Mouse (Mus musculus): ENCODE results near the gene Rhox4c. TPM values are rescaled to one million over a fixed set of nuclear protein-coding genes. Genes with fewer than 3 reads are reported as not detected.

Rhox4c gene
- polyA plus RNA-seq (2014; fragmentation: Illumina TruSeq; extraction: RNeasy Lipid Tissue Mini Kit (QIAGEN cat#74804); ENCODE audit: low read depth, low replicate concordance): not detected

GRCm38 (mm10) chrX:37480037-37480436 is at the start of gene Rhox4c:
Gene Rhox4c (plus strand): TSS chrX:37480337.

GRCm38 (mm10) chrX:37432194-37432593 is 47.9 kb upstream of the Rhox4c start, which contains the start of gene Rhox4b:
Gene Rhox4b (plus strand): TSS chrX:37432494.

GRCm38 (mm10) chrX:37453380-37453779 is 26.8 kb upstream of the Rhox4c start, which contains the start of gene Rhox2c:
Gene Rhox2c (plus strand): TSS chrX:37453680.

GRCm38 (mm10) chrX:37458285-37458684 is 21.9 kb upstream of the Rhox4c start, which contains the start of gene Rhox3c:
Gene Rhox3c (plus strand): TSS chrX:37458585.

GRCm38 (mm10) chrX:37514059-37514458 is 33.9 kb downstream of the Rhox4c start, which contains the start of gene Rhox4d:
Gene Rhox4d (plus strand): TSS chrX:37514359.

GRCm38 (mm10) chrX:37530152-37530551 is 50.0 kb downstream of the Rhox4c start, which contains the start of gene Rhox2e:
Gene Rhox2e (plus strand): TSS chrX:37530452.

Other genes starting within 250 kb of the Rhox4c start
- not detected for gene Rhox2a, start 235.4 kb upstream of the Rhox4c start, polyA plus RNA-seq (2014; fragmentation: Illumina TruSeq; extraction: RNeasy Lipid Tissue Mini Kit (QIAGEN cat#74804); ENCODE audit: low read depth, low replicate concordance)
- gene Rhox3a, start 230.4 kb upstream of the Rhox4c start, polyA plus RNA-seq (2014; fragmentation: Illumina TruSeq; extraction: RNeasy Lipid Tissue Mini Kit (QIAGEN cat#74804); ENCODE audit: low read depth, low replicate concordance): not detected
- gene Rhox4a, start 215.0 kb upstream of the Rhox4c start, polyA plus RNA-seq (2014; fragmentation: Illumina TruSeq; extraction: RNeasy Lipid Tissue Mini Kit (QIAGEN cat#74804); ENCODE audit: low read depth, low replicate concordance): not detected
- gene Rhox3a2, start 100.3 kb upstream of the Rhox4c start, polyA plus RNA-seq (2014; fragmentation: Illumina TruSeq; extraction: RNeasy Lipid Tissue Mini Kit (QIAGEN cat#74804); ENCODE audit: low read depth, low replicate concordance): not detected
- not detected for gene Rhox4a2, start 89.5 kb upstream of the Rhox4c start, polyA plus RNA-seq (2014; fragmentation: Illumina TruSeq; extraction: RNeasy Lipid Tissue Mini Kit (QIAGEN cat#74804); ENCODE audit: low read depth, low replicate concordance)
- not detected for gene Rhox2b, start 68.3 kb upstream of the Rhox4c start, polyA plus RNA-seq (2014; fragmentation: Illumina TruSeq; extraction: RNeasy Lipid Tissue Mini Kit (QIAGEN cat#74804); ENCODE audit: low read depth, low replicate concordance)
- not detected for gene Rhox4b, start 47.8 kb upstream of the Rhox4c start, polyA plus RNA-seq (2014; fragmentation: Illumina TruSeq; extraction: RNeasy Lipid Tissue Mini Kit (QIAGEN cat#74804); ENCODE audit: low read depth, low replicate concordance)
- gene Rhox2c, start 26.7 kb upstream of the Rhox4c start, polyA plus RNA-seq (2014; fragmentation: Illumina TruSeq; extraction: RNeasy Lipid Tissue Mini Kit (QIAGEN cat#74804); ENCODE audit: low read depth, low replicate concordance): not detected
- not detected for gene Rhox3c, start 21.8 kb upstream of the Rhox4c start, polyA plus RNA-seq (2014; fragmentation: Illumina TruSeq; extraction: RNeasy Lipid Tissue Mini Kit (QIAGEN cat#74804); ENCODE audit: low read depth, low replicate concordance)
- gene Rhox2d, start 13.1 kb downstream of the Rhox4c start, polyA plus RNA-seq (2014; fragmentation: Illumina TruSeq; extraction: RNeasy Lipid Tissue Mini Kit (QIAGEN cat#74804); ENCODE audit: low read depth, low replicate concordance): not detected
- not detected for gene Rhox4d, start 34.0 kb downstream of the Rhox4c start, polyA plus RNA-seq (2014; fragmentation: Illumina TruSeq; extraction: RNeasy Lipid Tissue Mini Kit (QIAGEN cat#74804); ENCODE audit: low read depth, low replicate concordance)
- gene Rhox2e, start 50.1 kb downstream of the Rhox4c start, polyA plus RNA-seq (2014; fragmentation: Illumina TruSeq; extraction: RNeasy Lipid Tissue Mini Kit (QIAGEN cat#74804); ENCODE audit: low read depth, low replicate concordance): not detected
- not detected for gene Rhox3e, start 61.7 kb downstream of the Rhox4c start, polyA plus RNA-seq (2014; fragmentation: Illumina TruSeq; extraction: RNeasy Lipid Tissue Mini Kit (QIAGEN cat#74804); ENCODE audit: low read depth, low replicate concordance)
- not detected for gene Rhox4e, start 77.1 kb downstream of the Rhox4c start, polyA plus RNA-seq (2014; fragmentation: Illumina TruSeq; extraction: RNeasy Lipid Tissue Mini Kit (QIAGEN cat#74804); ENCODE audit: low read depth, low replicate concordance)
- gene Rhox2f, start 91.1 kb downstream of the Rhox4c start, polyA plus RNA-seq (2014; fragmentation: Illumina TruSeq; extraction: RNeasy Lipid Tissue Mini Kit (QIAGEN cat#74804); ENCODE audit: low read depth, low replicate concordance): not detected
- not detected for gene Rhox3f, start 100.7 kb downstream of the Rhox4c start, polyA plus RNA-seq (2014; fragmentation: Illumina TruSeq; extraction: RNeasy Lipid Tissue Mini Kit (QIAGEN cat#74804); ENCODE audit: low read depth, low replicate concordance)
- not detected for gene Rhox4f, start 127.4 kb downstream of the Rhox4c start, polyA plus RNA-seq (2014; fragmentation: Illumina TruSeq; extraction: RNeasy Lipid Tissue Mini Kit (QIAGEN cat#74804); ENCODE audit: low read depth, low replicate concordance)
- not detected for gene Rhox3g, start 148.3 kb downstream of the Rhox4c start, polyA plus RNA-seq (2014; fragmentation: Illumina TruSeq; extraction: RNeasy Lipid Tissue Mini Kit (QIAGEN cat#74804); ENCODE audit: low read depth, low replicate concordance)
- gene Rhox2g, start 163.1 kb downstream of the Rhox4c start, polyA plus RNA-seq (2014; fragmentation: Illumina TruSeq; extraction: RNeasy Lipid Tissue Mini Kit (QIAGEN cat#74804); ENCODE audit: low read depth, low replicate concordance): not detected
- not detected for gene Rhox4g, start 171.0 kb downstream of the Rhox4c start, polyA plus RNA-seq (2014; fragmentation: Illumina TruSeq; extraction: RNeasy Lipid Tissue Mini Kit (QIAGEN cat#74804); ENCODE audit: low read depth, low replicate concordance)
- not detected for gene Rhox3h, start 188.4 kb downstream of the Rhox4c start, polyA plus RNA-seq (2014; fragmentation: Illumina TruSeq; extraction: RNeasy Lipid Tissue Mini Kit (QIAGEN cat#74804); ENCODE audit: low read depth, low replicate concordance)
- not detected for gene Rhox2h, start 192.9 kb downstream of the Rhox4c start, polyA plus RNA-seq (2014; fragmentation: Illumina TruSeq; extraction: RNeasy Lipid Tissue Mini Kit (QIAGEN cat#74804); ENCODE audit: low read depth, low replicate concordance)

Measured in heart, adult 10 weeks (tissue).